Mouse (Mus musculus) layer of hippocampus, adult 11-12 months (tissue): ENCODE measurements at regions not wholly inside any gene's neighbourhood (a gene's known extent, or its start where the extent isn't known, plus 50 kb on each side); places are given as distances from the start of the nearest gene placed in this dataset.

Experiments
- DNase-seq: peaks from one replicate; pipeline ENCODE4 v3.0.0; 2022; ENCODE audit warnings: low spot score

GRCm38 (mm10) chr5:82142063-82142462, 1122.1 kb downstream of the Adgrl3 start:
- DNase-seq: no peak
